Mouse (Mus musculus): ENCODE measurements around the gene Anxa7. TPM values are rescaled to one million over a fixed set of nuclear protein-coding genes. Genes with fewer than 3 reads are reported as not detected.

The Anxa7 gene
- total and polyA plus RNA-seq, 3 experiments: 60.2 to 99.3 (median 89.2) TPM

GRCm38 (mm10) chr14:20481211-20481610, 1.3 kb upstream of the Anxa7 start:
- dilution Hi-C loops (cut with MboI; ENCODE audit: extremely low pct_ligation_motif_present, extremely low pct_unique_long_range_greater_than_20kb, low sequenced_read_pairs): no loop called here
- H3K27me3 ChIP-seq (replicated peaks): no peaks in the 10 kb centered on the region
- no peak overlapping the region for H3K4me2 ChIP-seq (ENCODE audit: insufficient read depth, low read depth, poor library complexity, severe bottlenecking)
- no peak overlapping the region for H3K27ac ChIP-seq (ENCODE audit: insufficient read depth, low read depth)
- H3K4me3 ChIP-seq (replicated peaks in 1 of 3; ENCODE audit: low read depth in 2 of 3, low read length in 2 of 3, poor library complexity in 1 of 3): no peak overlapping the region
- TF ChIP-seq UBTF (IDR thresholded peaks at IDR 0.05; ENCODE audit: low read depth, low read length): no peak
- TF ChIP-seq JUND (conservative IDR thresholded peaks at IDR 0.05; ENCODE audit: low read depth, low read length): no peak
- TF ChIP-seq EP300 (IDR thresholded peaks at IDR 0.05; ENCODE audit: low read length): no peak
- TF ChIP-seq TCF12 (IDR thresholded peaks at IDR 0.05; ENCODE audit: low read depth, low read length): 0 out of 2 replicates have a peak, but pooled peaks have one; percentile 26
- TF ChIP-seq MAFK (IDR thresholded peaks at IDR 0.05; ENCODE audit: insufficient replicate concordance, low read length): no peak
- TF ChIP-seq POLR2A (IDR thresholded peaks at IDR 0.05; ENCODE audit: low read depth, low read length): 0 out of 2 replicates have a peak, but pooled peaks have one; percentile 27
- TF ChIP-seq IRF4 (IDR thresholded peaks at IDR 0.05; ENCODE audit: low read depth, low read length): no peak
- TF ChIP-seq ELF1 (IDR thresholded peaks at IDR 0.05; ENCODE audit: low read depth, low read length): no peak
- peak; percentile 70 for TF ChIP-seq ZNF384 (IDR thresholded peaks at IDR 0.05; ENCODE audit: low read depth, low read length)
- no peak for TF ChIP-seq NRF1 (IDR thresholded peaks at IDR 0.05; ENCODE audit: low read depth, low read length)
- no peak for TF ChIP-seq ZMIZ1 (IDR thresholded peaks at IDR 0.05; ENCODE audit: low read depth, low read length)
- TF ChIP-seq TBP (conservative IDR thresholded peaks at IDR 0.05; ENCODE audit: low read depth, low read length): no peak
- TF ChIP-seq MXI1 (IDR thresholded peaks at IDR 0.05; ENCODE audit: low read depth, low read length): peak; percentile 46; the same call in 1 of the 2 replicates
- no peak for TF ChIP-seq USF2 (conservative IDR thresholded peaks at IDR 0.05; ENCODE audit: low read depth, low read length)
- peaks cover 13 to 40% of the 10 kb centered on the region in 2 experiments for H3K36me3 ChIP-seq (replicated peaks in 1 of 2; ENCODE audit: control insufficient read depth in 1 of 2, insufficient read depth in 1 of 2, low read length in 1 of 2)
- peaks cover 24% of the 10 kb centered on the region for H3K79me2 ChIP-seq (replicated peaks; ENCODE audit: control insufficient read depth, extremely low read depth, insufficient read depth, poor library complexity, severe bottlenecking)
- peaks cover 6 to 38% of the 10 kb centered on the region in 2 experiments; a peak in 3 of 4 replicates for H3K4me1 ChIP-seq (ENCODE audit: control insufficient read depth in 1 of 2, insufficient read depth in 2 of 2)
- H3K9ac ChIP-seq (ENCODE audit: insufficient read depth, low read depth): no peak overlapping the region
- peak; percentile 58 for DNase-seq (ENCODE audit: extremely low read depth)
- in situ Hi-C loops (cut with MboI; ENCODE audit: low pct_ligation_motif_present, low pct_unique_long_range_greater_than_20kb, low sequenced_read_pairs): no loop called here
- H3K9me3 ChIP-seq (replicated peaks; ENCODE audit: low read length): no peaks in the 10 kb centered on the region

DNA sequence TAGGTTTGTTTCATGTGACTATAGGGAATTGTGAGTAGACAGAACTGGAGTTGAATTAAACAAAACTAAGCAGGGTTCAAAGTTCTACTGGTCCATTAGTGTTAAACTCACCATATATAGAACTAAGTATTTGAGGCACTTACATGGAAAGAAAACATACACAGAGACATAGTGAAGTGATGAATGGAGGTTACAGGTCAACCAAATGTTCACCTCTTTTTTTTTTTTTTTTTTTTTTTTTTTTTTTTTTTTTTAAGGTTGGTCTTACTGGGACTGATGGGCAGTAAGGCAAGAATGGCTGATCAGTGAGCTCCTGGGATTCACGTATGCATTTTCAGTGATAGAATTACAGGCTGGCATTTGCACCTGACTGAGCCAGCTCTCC, 254 bp upstream of the Anxa7 start:
- H3K27ac ChIP-seq (ENCODE audit: insufficient read depth, low read depth): no peak overlapping the region
- H3K9ac ChIP-seq (ENCODE audit: insufficient read depth, low read depth): no peak overlapping the region
- in situ Hi-C loops (cut with MboI; ENCODE audit: low pct_ligation_motif_present, low pct_unique_long_range_greater_than_20kb, low sequenced_read_pairs): no loop called here
- dilution Hi-C loops (cut with MboI; ENCODE audit: extremely low pct_ligation_motif_present, extremely low pct_unique_long_range_greater_than_20kb, low sequenced_read_pairs): no loop called here
- peaks cover 34% of the 10 kb centered on the region for H3K79me2 ChIP-seq (replicated peaks; ENCODE audit: control insufficient read depth, extremely low read depth, insufficient read depth, poor library complexity, severe bottlenecking)
- no peak for TF ChIP-seq NELFE (IDR thresholded peaks at IDR 0.05; ENCODE audit: low read depth, low read length)
- TF ChIP-seq MAFK (IDR thresholded peaks at IDR 0.05; ENCODE audit: insufficient replicate concordance, low read length): no peak
- TF ChIP-seq ELF1 (IDR thresholded peaks at IDR 0.05; ENCODE audit: low read depth, low read length): no peak
- TF ChIP-seq POLR2AphosphoS2 (IDR thresholded peaks at IDR 0.05; ENCODE audit: low read depth, low read length): no peak
- no peak for TF ChIP-seq HCFC1 (IDR thresholded peaks at IDR 0.05; ENCODE audit: low read depth, low read length)
- TF ChIP-seq ZNF384 (IDR thresholded peaks at IDR 0.05; ENCODE audit: low read depth, low read length): peak; percentile 91
- no peak for DNase-seq (ENCODE audit: extremely low read depth)
- peak overlapping the region; percentile 48 for H3K4me2 ChIP-seq (ENCODE audit: insufficient read depth, low read depth, poor library complexity, severe bottlenecking)
- H3K4me3 ChIP-seq (replicated peaks in 1 of 3; ENCODE audit: low read depth in 2 of 3, low read length in 2 of 3, poor library complexity in 1 of 3): peak overlapping the region; percentile 81 to 97 (median 87)
- peaks cover 6 to 43% of the 10 kb centered on the region in 2 experiments; a peak in 3 of 4 replicates for H3K4me1 ChIP-seq (ENCODE audit: control insufficient read depth in 1 of 2, insufficient read depth in 2 of 2)
- peaks cover 15 to 46% of the 10 kb centered on the region in 2 experiments for H3K36me3 ChIP-seq (replicated peaks in 1 of 2; ENCODE audit: control insufficient read depth in 1 of 2, insufficient read depth in 1 of 2, low read length in 1 of 2)
- H3K9me3 ChIP-seq (replicated peaks; ENCODE audit: low read length): no peaks in the 10 kb centered on the region
- no peaks in the 10 kb centered on the region for H3K27me3 ChIP-seq (replicated peaks)

All from CH12.LX (cell line).